Mouse (Mus musculus) gastrocnemius, adult 2 months (tissue): ENCODE measurements at regions not wholly inside any gene's neighbourhood (a gene's known extent, or its start where the extent isn't known, plus 50 kb on each side); places are given as distances from the start of the nearest gene placed in this dataset.

ENCODE experiments used
- DNase-seq: peaks from one replicate; pipeline ENCODE4 v3.0.0; 2022
- H3K27ac ChIP-seq: fragments of 200-600 bp; 2 replicates; pipeline ENCODE4 v1.8.1; 2022; ENCODE audit warnings: mild to moderate bottlenecking
- H3K4me3 ChIP-seq: fragments of 200-600 bp; 2 replicates; pipeline ENCODE4 v1.8.1; 2022; ENCODE audit warnings: mild to moderate bottlenecking, moderate library complexity
- CTCF ChIP-seq: fragments of 200-600 bp; IDR thresholded peaks from 2 replicates; pipeline ENCODE4 v1.8.1; 2022; ENCODE audit warnings: antibody characterized with exemption, mild to moderate bottlenecking, moderate library complexity
- intact Hi-C: fragments of 180-260 bp; cut with DNase I; formaldehyde crosslinking; loops from one replicate; pipeline ENCODE4 v1.15.1; 2025

DNA sequence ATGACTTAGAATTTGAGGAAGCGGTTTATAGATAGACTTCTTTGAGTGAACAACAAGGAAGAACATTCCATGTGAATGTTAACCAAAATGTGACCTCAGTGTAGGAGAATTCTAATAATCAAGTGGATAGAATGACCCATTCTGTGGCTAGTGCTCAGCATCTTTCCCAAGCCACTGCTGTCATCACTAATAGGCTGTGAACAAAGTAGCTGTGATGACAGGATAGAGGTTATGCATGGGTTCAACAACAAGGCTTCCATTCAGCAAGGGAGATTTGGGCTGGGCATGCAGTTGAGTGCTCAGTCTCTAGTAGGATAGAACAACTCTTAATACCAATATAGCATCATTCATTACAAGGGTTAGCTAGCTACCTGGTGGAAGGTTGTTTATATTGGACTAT lies 483.0 kb upstream of the Pappa start:
- Histone ChIP-seq H3K27ac (no peak overlapping the region), H3K4me3 (no peak overlapping the region)
- intact Hi-C loops = no loop called here
- no peak for DNase-seq
- no peak for TF ChIP-seq CTCF

GRCm38 (mm10) chr4:64645141-64645540 lies 478.8 kb upstream of the Pappa start:
- Histone ChIP-seq H3K4me3 (no peak overlapping the region), H3K27ac (no peak overlapping the region)
- no peak for TF ChIP-seq CTCF
- intact Hi-C loops = no loop called here
- DNase-seq = no peak

- intact Hi-C loops = no loop called here
- Histone ChIP-seq H3K4me3 (no peak overlapping the region), H3K27ac (no peak overlapping the region)
- no peak for TF ChIP-seq CTCF
- DNase-seq = no peak
Measured at GRCm38 (mm10) chr4:64654157-64654556, 469.8 kb upstream of the Pappa start.

DNA sequence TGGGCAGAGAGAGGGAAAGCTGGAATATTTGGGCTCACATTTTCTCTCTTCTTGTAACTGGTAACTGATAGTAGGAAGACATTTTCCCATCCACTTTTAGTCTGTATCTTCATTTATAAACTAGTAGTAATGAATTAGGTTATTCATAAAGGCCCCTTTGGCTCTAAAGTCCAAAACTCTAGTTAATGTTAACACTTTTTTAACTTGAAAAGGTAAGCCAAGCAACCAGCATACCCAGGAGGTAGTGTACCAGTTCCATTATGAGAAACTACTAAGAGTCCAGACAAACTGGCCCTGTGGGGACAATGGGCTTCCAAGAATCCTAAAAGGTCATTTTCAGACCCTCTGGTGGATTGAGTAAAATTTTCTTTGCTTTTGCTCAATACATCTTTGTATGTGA lies 468.4 kb upstream of the Pappa start:
- DNase-seq = no peak
- no peak for TF ChIP-seq CTCF
- intact Hi-C loops = no loop called here
- Histone ChIP-seq H3K4me3 (no peak overlapping the region), H3K27ac (no peak overlapping the region)

GRCm38 (mm10) chr4:64663722-64664121 lies 460.3 kb upstream of the Pappa start:
- no peak for DNase-seq
- Histone ChIP-seq H3K4me3 (no peak overlapping the region), H3K27ac (no peak overlapping the region)
- intact Hi-C loops = no loop called here
- TF ChIP-seq CTCF = no peak

DNA sequence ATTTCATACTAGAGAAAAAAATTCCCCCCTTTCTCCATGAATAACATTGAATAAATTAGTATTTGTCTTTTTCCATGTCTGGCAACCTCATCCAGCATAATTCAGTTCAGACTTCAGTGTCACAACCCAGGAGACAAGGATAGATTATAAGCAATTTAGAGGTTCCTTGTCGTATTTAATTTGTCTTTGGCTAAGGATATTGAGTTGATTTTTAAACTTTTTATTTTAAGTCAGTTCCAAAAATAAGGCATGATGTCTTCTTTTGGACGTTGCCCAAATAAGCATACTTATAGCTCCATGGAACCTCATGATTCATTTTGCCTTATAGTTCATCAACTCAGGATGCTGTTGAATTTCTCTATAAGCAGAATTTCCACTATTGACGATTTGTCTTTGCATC lies 456.0 kb upstream of the Pappa start:
- intact Hi-C loops = no loop called here
- H3K27ac ChIP-seq = no peak overlapping the region
- no peak for TF ChIP-seq CTCF
- no peak overlapping the region for H3K4me3 ChIP-seq
- DNase-seq = no peak

GRCm38 (mm10) chr4:64669722-64670121 lies 454.3 kb upstream of the Pappa start:
- Histone ChIP-seq H3K4me3 (no peak overlapping the region), H3K27ac (no peak overlapping the region)
- intact Hi-C loops = no loop called here
- DNase-seq = no peak
- TF ChIP-seq CTCF = no peak

DNA sequence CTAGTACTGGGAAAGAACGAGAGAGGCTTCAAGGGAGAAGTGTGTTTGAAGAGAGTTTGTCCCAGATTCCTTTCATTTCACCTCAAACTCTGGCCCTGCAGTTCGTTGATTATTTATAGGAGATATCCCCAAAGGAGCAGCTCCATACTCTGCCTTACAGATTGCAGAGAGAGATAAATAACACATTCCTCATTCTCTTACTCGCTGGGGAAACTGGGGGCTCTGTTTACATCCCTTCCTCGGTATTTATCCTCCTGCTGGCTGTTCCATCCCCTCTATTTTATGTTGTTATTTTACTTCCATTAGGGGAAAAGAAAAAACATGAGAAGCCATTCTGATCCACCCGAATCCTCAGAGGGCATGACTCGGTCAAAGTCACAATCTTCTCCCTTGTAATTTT lies 447.5 kb upstream of the Pappa start:
- intact Hi-C loops = no loop called here
- DNase-seq = no peak
- TF ChIP-seq CTCF = no peak
- Histone ChIP-seq H3K27ac (0 out of 2 replicates have a peak overlapping the region, but pooled peaks have one; percentile 1), H3K4me3 (no peak overlapping the region)

DNA sequence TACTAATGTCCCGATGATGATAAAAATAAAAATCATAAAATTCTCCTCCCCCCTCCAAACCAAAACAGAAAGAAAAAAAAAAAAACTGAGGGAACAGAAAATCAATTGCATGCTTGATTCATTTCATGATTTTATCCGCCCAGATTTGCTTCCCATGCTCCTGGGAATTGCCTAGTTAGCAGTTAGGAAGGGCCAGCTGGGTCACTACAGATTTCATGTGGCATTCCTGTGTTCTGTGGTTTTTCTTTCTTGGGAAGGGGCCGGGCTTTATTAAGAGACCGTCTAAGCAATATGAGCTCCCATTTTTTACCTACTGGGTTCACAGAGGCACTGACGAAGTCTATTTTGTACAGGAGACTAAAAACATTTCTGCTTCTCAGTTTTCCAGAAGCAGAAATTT lies 447.1 kb upstream of the Pappa start:
- intact Hi-C loops = no loop called here
- Histone ChIP-seq H3K4me3 (no peak overlapping the region), H3K27ac (no peak overlapping the region)
- TF ChIP-seq CTCF = no peak
- DNase-seq = no peak

- no peak overlapping the region for H3K4me3 ChIP-seq
- DNase-seq = no peak
- no peak for TF ChIP-seq CTCF
- no peak overlapping the region for H3K27ac ChIP-seq
- intact Hi-C loops = no loop called here
Measured at GRCm38 (mm10) chr4:64684654-64685053, 439.3 kb upstream of the Pappa start.

DNA sequence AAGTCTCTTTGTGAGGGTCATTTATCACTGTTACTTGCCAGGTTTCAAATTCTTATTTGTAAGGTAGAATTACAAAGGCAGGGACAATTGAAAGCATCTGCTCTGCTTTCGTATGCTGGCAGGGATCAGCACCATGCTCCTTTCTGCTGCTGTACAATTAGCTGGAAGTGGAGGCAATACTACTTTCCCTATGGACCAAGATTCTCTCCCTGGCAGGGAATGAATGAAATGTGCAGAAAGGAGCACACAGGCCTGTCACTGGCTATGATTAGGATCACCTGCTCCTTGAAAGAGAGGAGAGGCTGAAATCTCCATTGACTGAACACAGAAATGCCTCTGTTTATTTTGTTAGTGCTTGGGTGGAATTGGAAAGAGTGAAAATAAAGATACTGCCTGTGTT lies 427.8 kb upstream of the Pappa start:
- no peak overlapping the region for H3K4me3 ChIP-seq
- no peak for DNase-seq
- no peak for TF ChIP-seq CTCF
- no peak overlapping the region for H3K27ac ChIP-seq
- intact Hi-C loops = no loop called here

- TF ChIP-seq CTCF = no peak
- no peak for DNase-seq
- no peak overlapping the region for H3K27ac ChIP-seq
- no peak overlapping the region for H3K4me3 ChIP-seq
- intact Hi-C loops = no loop called here
Measured at GRCm38 (mm10) chr4:64723296-64723695, 400.7 kb upstream of the Pappa start.

DNA sequence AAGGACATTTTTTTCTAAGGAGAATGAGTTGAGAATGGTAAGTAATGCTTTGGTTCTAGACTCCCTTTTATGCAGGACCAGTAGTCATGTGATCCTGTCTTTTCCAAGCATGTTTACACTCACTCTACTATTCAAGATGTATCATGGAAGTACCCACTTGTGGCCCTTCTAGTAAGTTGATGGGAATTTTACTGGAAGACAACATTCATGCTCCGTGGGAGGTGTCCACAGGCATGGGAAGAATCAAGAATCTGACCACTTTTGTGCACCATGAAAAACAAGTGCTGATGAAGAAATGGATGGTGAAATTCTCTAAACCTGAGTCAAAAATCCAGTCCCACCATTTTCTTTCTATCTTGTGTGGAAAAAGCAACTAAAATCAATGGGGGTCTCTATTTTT lies 399.1 kb upstream of the Pappa start:
- TF ChIP-seq CTCF = no peak
- Histone ChIP-seq H3K27ac (no peak overlapping the region), H3K4me3 (no peak overlapping the region)
- no peak for DNase-seq
- intact Hi-C loops = no loop called here

- DNase-seq = no peak
- no peak overlapping the region for H3K27ac ChIP-seq
- TF ChIP-seq CTCF = no peak
- no peak overlapping the region for H3K4me3 ChIP-seq
- intact Hi-C loops = no loop called here
Measured at GRCm38 (mm10) chr4:64755986-64756385, 368.0 kb upstream of the Pappa start.

DNA sequence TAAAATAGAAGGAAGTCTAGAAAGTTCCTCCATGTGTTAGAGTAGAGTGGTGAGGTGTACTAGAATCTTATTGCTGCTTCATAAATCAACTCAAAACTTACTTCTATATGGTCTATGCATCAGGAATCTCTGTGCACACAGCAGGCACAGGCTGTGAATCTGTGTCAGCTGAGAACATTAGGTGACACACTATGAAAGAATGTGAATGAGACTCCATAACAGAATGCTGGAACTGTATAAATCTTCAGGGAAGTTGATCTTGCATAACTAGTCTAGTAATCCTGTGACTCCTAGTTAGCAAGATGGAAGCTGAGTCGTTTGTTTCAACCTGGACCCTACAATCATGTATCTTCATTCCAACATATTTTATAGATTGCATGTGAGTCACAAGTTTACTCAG lies 355.4 kb upstream of the Pappa start:
- no peak for DNase-seq
- no peak for TF ChIP-seq CTCF
- intact Hi-C loops = no loop called here
- no peak overlapping the region for H3K4me3 ChIP-seq
- no peak overlapping the region for H3K27ac ChIP-seq
